Mouse (Mus musculus): ENCODE measurements around the gene Slc30a5.
"Not testable (repeated sequence)": the region's sequence is repeated elsewhere in the genome, so short reads cannot be mapped to it uniquely, and the experiment has no call there.

Slc30a5 gene

DNA sequence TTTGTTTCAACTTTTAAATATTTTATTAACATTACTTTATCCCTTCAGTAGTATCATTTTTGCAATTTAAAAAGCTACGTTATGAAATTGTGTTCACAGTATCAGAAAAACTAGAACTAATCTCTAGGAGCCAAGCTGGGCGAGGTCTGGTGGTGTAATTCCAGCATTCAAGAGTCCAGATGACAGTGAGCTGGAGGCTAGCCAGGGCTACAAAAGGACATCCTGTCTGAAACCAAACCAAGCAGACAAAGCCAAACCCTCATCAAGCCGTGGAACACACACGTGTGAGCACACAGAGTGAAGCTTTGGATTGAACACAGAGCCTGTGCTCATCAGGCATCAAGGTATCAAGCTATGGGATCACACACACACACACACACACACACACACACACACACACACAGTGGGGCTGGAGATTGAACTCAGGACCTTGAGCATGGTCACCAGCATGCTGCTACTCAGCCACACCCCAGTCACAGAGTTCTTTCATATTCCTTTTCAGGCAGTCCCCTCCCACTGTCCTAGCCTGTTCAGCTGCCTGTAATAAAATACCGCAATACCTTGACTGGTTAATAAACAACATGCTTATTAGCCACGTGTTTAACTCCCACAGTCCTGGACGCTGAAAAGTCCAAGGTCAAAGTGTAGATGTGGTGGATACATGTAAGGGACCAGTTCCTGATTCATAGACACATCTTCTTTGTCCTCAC lies 9.9 kb upstream of the Slc30a5 start:
- in situ Hi-C loops (cut with MboI; ENCODE audit: low sequenced_read_pairs) = no loop called here

- in situ Hi-C loops (cut with MboI; ENCODE audit: low sequenced_read_pairs) = no loop called here
Observed at GRCm38 (mm10) chr13:100841741-100842140, 8.5 kb upstream of the Slc30a5 start.

DNA sequence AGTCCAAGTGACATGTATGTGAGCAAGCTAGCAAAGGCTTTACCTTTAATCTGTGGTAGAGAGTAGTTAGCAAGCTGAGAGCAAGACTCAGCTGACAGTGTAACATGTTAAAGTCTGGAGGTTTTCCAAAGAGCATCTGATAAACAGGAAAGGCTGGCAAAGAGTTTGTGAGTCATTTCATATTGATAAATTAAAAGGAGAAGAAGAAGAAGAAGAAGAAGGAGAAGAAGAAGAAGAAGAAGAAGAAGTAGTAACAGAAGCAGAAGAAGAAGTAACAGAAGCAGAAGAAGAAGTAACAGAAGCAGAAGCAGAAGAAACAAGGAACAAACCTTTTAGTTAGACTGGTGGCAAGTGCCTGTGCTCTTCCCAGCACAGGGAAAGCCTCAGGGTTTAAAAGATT lies 1.6 kb upstream of the Slc30a5 start:
- in situ Hi-C loops (cut with MboI; ENCODE audit: low sequenced_read_pairs) = no loop called here

DNA sequence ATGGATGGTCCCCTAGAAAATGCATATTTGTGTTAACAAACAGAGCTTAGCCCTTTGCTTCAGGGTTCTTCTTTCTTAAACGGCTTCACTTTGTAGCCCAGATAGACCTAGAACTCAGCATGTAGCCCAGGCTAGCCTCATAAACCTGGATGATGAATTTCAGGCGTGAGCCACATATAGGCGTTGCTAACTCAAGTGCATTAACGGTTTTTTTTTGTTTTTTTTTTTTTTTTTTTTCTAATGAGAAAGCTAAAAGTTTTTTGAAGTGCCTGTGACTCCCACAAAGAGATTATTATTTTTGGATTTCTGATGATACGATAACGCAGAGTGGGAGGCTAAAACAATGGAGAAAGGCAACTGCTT lies 394 bp upstream of the Slc30a5 start:
- in situ Hi-C loops (cut with MboI; ENCODE audit: low sequenced_read_pairs) = no loop called here

- in situ Hi-C loops (cut with MboI; ENCODE audit: low sequenced_read_pairs) = no loop called here
Observed at GRCm38 (mm10) chr13:100832188-100832587, 1.0 kb downstream of the Slc30a5 start.

DNA sequence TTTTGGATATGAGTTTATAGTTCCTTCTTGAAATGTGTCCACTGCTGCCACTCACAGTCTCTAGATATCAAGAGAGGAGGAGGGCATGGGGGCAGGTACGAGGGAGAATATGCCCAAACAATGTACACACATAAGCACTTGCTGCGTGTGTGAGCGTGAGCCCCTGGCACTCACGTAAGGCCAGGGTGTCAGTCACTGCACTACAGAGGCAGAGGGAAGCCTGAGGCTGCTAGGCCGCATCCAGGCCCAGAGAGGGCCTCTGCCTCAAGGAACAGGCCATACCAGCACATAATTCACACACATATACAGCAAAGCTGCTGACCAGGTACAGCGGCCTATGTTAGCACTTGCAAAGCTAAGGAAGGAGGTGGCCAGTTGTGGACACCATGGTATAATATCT lies 2.1 kb downstream of the Slc30a5 start:
- in situ Hi-C loops (cut with MboI; ENCODE audit: low sequenced_read_pairs) = no loop called here

- in situ Hi-C loops (cut with MboI; ENCODE audit: low sequenced_read_pairs) = no loop called here
Observed at GRCm38 (mm10) chr13:100825627-100826410, 7.4 kb downstream of the Slc30a5 start.

- in situ Hi-C loops (cut with MboI; ENCODE audit: low sequenced_read_pairs) = loop anchor here (25.0 kb wide), 1 partner anchor 788 kb away; no protein-coding TSS in a partner anchor
Observed at GRCm38 (mm10) chr13:100824916-100825315, 8.3 kb downstream of the Slc30a5 start.

DNA sequence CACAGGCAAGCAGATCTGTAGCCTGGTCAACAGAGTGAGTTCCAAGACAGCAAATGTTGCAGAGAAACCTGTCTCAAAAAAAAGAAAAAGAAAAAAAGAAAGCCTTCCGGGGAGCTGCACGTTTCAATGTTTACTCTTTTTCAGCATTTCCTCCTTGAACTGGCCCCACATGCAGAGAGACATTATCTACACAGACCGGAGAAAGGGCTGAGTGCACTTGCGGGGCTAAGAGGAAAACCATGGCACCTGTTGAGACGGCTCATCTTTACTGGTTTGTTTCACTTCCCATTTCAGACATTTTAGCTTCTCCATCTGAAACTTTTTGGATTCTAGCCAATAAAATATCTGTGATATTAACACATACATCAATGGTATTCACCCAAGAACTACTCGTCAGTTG lies 8.9 kb downstream of the Slc30a5 start:
- in situ Hi-C loops (cut with MboI; ENCODE audit: low sequenced_read_pairs) = loop anchor here (25.0 kb wide), 1 partner anchor 787 kb away; no protein-coding TSS in a partner anchor

- in situ Hi-C loops (cut with MboI; ENCODE audit: low sequenced_read_pairs) = loop anchor here (25.0 kb wide), 1 partner anchor 787 kb away; no protein-coding TSS in a partner anchor
Observed at GRCm38 (mm10) chr13:100823863-100824262, 9.4 kb downstream of the Slc30a5 start.

- in situ Hi-C loops (cut with MboI; ENCODE audit: low sequenced_read_pairs) = loop anchor here (25.0 kb wide), 1 partner anchor 777 kb away; no protein-coding TSS in a partner anchor
Observed at GRCm38 (mm10) chr13:100814451-100814850, 18.8 kb downstream of the Slc30a5 start.

DNA sequence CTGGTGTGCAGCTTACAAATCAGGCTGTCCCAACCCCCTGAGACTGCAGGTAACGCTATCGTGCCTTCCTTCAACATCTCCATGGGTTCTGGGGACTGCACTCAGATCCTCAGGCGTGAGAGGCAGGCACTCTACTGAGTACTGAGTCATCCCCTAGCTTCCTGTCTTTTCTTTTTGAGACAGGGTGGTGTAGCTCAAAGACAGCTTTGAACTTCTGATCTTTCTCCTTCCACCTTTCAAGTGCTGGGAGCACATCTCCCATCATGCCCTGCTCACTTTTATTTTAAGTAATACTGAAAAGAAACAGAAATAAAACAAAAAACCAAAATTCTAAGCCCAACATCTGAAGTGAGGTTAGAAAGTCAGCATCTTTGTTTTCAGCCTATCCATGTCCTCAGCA lies 27.5 kb downstream of the Slc30a5 start:
- in situ Hi-C loops (cut with MboI; ENCODE audit: low sequenced_read_pairs) = loop anchor here (25.0 kb wide), 1 partner anchor 768 kb away; no protein-coding TSS in a partner anchor

DNA sequence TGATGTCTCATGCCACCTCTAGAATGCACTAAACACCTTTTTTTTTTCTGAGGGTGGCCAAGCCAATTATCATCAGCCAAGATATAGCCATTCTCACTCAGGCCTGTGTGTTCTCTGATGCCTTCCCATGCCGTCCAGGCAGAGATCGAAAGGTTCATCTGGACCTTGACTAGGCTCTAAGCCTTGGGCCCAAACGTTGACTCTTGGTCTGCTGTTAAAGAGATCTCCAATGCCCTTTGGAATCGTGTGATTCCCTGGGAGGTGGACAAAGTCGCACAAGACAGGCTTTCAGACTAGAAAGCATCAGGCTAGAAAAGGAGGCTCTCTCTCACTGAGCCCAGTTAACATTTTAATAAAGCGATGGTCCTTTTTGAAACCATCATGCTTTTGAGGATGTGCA lies 36.1 kb downstream of the Slc30a5 start:
- in situ Hi-C loops (cut with MboI; ENCODE audit: low sequenced_read_pairs) = no loop called here

DNA sequence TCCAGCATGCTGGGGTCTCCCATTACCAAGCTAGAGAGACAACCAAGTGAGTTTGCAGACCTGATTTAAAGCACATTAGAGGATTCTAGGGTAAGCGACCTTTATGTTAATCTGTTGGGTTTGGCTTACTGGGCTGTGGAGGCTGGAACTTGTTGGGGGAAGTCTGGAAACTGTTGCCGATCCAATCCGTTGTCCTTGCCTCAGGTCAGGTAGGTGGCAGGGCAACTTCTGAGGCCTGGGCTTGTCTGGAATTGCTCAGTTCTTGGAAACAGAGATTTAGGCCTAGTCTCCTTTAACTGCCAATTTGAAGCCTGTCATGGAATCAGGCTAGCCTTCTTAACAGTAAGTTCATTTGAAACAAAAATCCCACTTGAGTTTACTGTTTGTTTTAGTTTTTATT lies 44.1 kb downstream of the Slc30a5 start:
- in situ Hi-C loops (cut with MboI; ENCODE audit: low sequenced_read_pairs) = no loop called here

DNA sequence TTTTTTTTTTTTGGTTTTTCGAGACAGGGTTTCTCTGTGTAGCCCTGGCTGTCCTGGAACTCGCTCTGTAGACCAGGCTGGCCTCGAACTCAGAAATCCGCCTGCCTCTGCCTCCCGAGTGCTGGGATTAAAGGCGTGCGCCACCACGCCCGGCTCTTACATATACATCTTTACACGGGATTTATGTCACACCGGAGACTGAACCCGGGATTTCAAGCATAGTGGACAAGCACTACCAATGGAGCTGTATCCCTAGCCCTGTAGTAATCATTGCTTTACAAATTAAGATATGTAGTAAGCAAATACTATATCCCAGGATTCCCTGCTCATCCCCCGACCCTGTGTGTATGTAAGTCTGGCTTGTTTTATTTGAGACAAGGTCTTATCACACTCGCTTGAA lies 45.2 kb downstream of the Slc30a5 start:
- in situ Hi-C loops (cut with MboI; ENCODE audit: low sequenced_read_pairs) = not testable (repeated sequence)

GRCm38 (mm10) chr13:100787316-100788010 lies 45.8 kb downstream of the Slc30a5 start:
- in situ Hi-C loops (cut with MboI; ENCODE audit: low sequenced_read_pairs) = no loop called here

GRCm38 (mm10) chr13:100786414-100786867 lies 46.8 kb downstream of the Slc30a5 start, which contains the start of gene Ccnb1:
Gene Ccnb1, minus strand, starts transcription at chr13:100786570.
- in situ Hi-C loops (cut with MboI; ENCODE audit: low sequenced_read_pairs) = no loop called here

GRCm38 (mm10) chr13:100785806-100786413 lies 47.3 kb downstream of the Slc30a5 start:
- in situ Hi-C loops (cut with MboI; ENCODE audit: low sequenced_read_pairs) = no loop called here

GRCm38 (mm10) chr13:100777491-100777890 lies 55.7 kb downstream of the Slc30a5 start:
- in situ Hi-C loops (cut with MboI; ENCODE audit: low sequenced_read_pairs) = no loop called here

DNA sequence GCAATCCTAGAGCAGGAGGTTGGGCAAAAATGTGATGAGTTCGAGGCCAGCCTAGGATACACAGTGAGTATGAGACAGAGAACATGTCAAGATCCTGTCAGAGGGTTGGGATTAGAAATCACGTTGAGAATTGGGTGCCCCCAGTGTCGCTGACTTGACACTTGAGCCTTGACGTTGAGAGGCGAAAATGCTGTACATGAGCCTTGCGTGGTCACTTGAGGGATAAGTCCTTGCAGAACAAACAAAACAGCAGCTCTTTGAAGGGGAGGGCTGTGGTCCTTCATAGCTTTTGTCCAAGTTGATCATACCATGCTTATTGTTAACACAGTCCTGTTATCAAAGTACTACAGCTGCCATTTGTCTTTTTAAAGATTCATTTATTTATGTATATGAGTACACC lies 56.5 kb downstream of the Slc30a5 start:
- in situ Hi-C loops (cut with MboI; ENCODE audit: low sequenced_read_pairs) = no loop called here

- in situ Hi-C loops (cut with MboI; ENCODE audit: low sequenced_read_pairs) = no loop called here
Observed at GRCm38 (mm10) chr13:100776056-100776419, 57.2 kb downstream of the Slc30a5 start.
